Mouse (Mus musculus): ENCODE measurements at regions not wholly inside any gene's neighbourhood (a gene's known extent, or its start where the extent isn't known, plus 50 kb on each side); places are given as distances from the start of the nearest gene placed in this dataset.
A peak's percentile ranks its signal among the peaks of the same experiment; 100 is the strongest.

DNA sequence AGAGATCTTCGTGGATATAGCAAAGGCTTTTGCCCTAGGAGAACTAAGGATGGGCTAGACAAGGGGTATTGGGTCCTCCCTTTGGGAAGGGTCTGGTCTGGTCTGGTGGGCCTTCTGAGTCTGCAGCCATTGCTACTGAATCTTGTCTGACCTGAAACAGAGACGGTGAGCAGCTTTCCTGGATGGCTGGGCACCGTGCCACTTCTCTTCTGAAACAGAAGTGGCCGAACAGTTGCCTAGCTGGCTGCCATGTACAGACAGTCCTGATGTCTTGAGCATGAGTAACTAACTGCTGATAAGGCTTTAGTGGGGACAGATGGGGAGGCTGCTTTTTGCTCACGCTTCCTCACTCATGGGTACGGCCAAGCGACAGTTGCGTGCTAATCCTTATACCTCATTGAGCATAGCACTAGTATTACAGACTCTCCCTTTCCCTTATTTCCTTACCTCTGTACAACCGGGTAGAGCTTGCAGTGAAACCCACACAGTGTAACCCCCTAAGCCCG is 165.3 kb upstream of the Gm9833 start:
- H3K27me3 ChIP-seq (ENCODE audit: insufficient read depth, low read length) = no peaks in the 10 kb centered on the region
- H3K4me1 ChIP-seq (ENCODE audit: insufficient read depth) = no peaks in the 10 kb centered on the region
- H3K4me3 ChIP-seq (ENCODE audit: low read depth, low read length) = no peak overlapping the region
- TF ChIP-seq CTCF (IDR thresholded peaks at IDR 0.05; ENCODE audit: low read depth) = no peak
- H3K27ac ChIP-seq (ENCODE audit: low read depth) = no peak overlapping the region
- ATAC-seq (ENCODE audit: insufficient read depth) (no peak), DNase-seq (no peak)
- no peak overlapping the region for H3K4me2 ChIP-seq
- H3K9ac ChIP-seq = no peak overlapping the region
- H3K36me3 ChIP-seq (ENCODE audit: insufficient read depth) = no peaks in the 10 kb centered on the region
- H3K9me3 ChIP-seq (ENCODE audit: low read depth, low read length) = no peaks in the 10 kb centered on the region
- WGBS = 86% methylated on average over 10 of the region's 10 CpGs

DNA sequence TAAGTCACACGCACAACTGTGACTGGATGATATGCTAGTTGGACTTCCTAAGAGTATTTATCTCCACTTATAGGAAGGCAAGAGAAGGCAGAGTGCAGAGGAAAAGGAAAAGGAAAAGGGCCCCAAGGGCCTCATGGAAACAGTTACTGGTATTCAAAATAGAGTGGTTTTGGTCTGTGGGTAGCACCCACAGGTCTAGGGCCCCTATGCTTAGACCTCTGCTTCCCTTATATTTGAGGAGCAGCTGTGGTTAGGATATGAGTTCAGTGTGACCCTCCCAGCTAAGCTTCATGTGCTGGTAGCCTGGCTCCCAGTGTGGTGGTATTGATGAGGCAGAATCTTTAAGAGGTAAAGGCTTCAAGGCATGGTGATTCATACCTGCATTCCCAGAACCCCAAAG is 163.3 kb upstream of the Gm9833 start:
- ATAC-seq (ENCODE audit: insufficient read depth) (no peak), DNase-seq (no peak)
- no peak for TF ChIP-seq CTCF (IDR thresholded peaks at IDR 0.05; ENCODE audit: low read depth)
- H3K4me3 ChIP-seq (ENCODE audit: low read depth, low read length) = no peak overlapping the region
- no peak overlapping the region for H3K4me2 ChIP-seq
- H3K9ac ChIP-seq = no peak overlapping the region
- no peaks in the 10 kb centered on the region for H3K27me3 ChIP-seq (ENCODE audit: insufficient read depth, low read length)
- 90% methylated on average over 1 of the region's 1 CpGs for WGBS
- no peaks in the 10 kb centered on the region for H3K36me3 ChIP-seq (ENCODE audit: insufficient read depth)
- H3K9me3 ChIP-seq (ENCODE audit: low read depth, low read length) = no peaks in the 10 kb centered on the region
- H3K4me1 ChIP-seq (ENCODE audit: insufficient read depth) = no peaks in the 10 kb centered on the region
- no peak overlapping the region for H3K27ac ChIP-seq (ENCODE audit: low read depth)

DNA sequence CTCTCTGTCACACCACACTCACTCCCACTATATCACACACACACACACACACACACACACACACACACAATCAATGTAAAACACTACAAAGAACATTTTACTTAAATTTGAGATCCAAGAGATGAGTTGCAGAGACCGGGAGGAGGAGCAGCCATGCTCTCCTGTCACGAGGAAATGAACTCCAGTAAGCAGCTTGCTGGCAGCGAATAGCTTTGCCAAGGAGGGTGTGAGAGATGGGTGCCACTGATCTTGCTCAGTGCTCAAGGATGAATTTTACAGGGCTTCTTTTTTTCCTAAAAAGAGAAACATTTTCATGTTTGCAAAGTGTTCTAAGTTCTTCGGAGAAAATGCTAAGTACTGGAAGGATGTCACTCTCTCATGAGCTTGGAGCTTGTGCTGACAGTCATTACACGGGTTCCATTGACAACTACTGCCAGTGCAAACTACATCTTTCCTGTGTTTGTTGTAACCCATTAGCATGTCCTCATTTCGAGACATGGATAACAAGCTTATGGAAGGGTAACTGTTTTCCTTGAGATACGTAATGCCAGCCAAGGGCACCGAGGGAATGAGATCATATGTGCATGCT is 151.0 kb upstream of the Gm9833 start:
- H3K27ac ChIP-seq (ENCODE audit: low read depth) = no peak overlapping the region
- H3K9ac ChIP-seq = no peak overlapping the region
- H3K27me3 ChIP-seq (ENCODE audit: insufficient read depth, low read length) = no peaks in the 10 kb centered on the region
- no peaks in the 10 kb centered on the region for H3K9me3 ChIP-seq (ENCODE audit: low read depth, low read length)
- TF ChIP-seq CTCF (IDR thresholded peaks at IDR 0.05; ENCODE audit: low read depth) = no peak
- WGBS = 63% methylated on average over 8 of the region's 8 CpGs
- DNase-seq (no peak), ATAC-seq (ENCODE audit: insufficient read depth) (no peak)
- no peak overlapping the region for H3K4me2 ChIP-seq
- no peak overlapping the region for H3K4me3 ChIP-seq (ENCODE audit: low read depth, low read length)
- H3K4me1 ChIP-seq (ENCODE audit: insufficient read depth) = no peaks in the 10 kb centered on the region
- H3K36me3 ChIP-seq (ENCODE audit: insufficient read depth) = no peaks in the 10 kb centered on the region

DNA sequence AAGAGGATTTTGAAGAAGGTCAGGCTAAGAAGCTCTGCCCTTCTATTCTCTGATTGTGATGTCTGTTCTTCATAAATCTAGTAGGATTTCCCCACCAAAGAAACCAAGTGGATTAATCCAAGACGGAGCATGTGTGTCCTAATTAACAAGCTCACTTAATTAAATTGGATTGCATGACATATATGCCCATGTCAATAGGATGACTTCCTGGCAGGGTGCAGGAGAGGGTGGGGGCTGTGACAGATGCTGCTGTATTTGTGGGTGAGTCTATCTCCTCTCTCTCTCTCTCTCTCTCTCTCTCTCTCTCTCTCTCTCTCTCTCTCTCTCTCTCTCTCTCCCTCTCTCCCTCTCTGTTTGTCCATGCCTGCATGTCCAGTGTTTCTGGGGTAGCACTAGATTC is 149.3 kb upstream of the Gm9833 start:
- no peak overlapping the region for H3K9ac ChIP-seq
- no peaks in the 10 kb centered on the region for H3K27me3 ChIP-seq (ENCODE audit: insufficient read depth, low read length)
- no peak overlapping the region for H3K27ac ChIP-seq (ENCODE audit: low read depth)
- ATAC-seq (ENCODE audit: insufficient read depth) (no peak), DNase-seq (no peak)
- TF ChIP-seq CTCF (IDR thresholded peaks at IDR 0.05; ENCODE audit: low read depth) = no peak
- 77% methylated on average over 1 of the region's 1 CpGs for WGBS
- H3K36me3 ChIP-seq (ENCODE audit: insufficient read depth) = no peaks in the 10 kb centered on the region
- H3K4me3 ChIP-seq (ENCODE audit: low read depth, low read length) = no peak overlapping the region
- no peak overlapping the region for H3K4me2 ChIP-seq
- H3K9me3 ChIP-seq (ENCODE audit: low read depth, low read length) = no peaks in the 10 kb centered on the region
- no peaks in the 10 kb centered on the region for H3K4me1 ChIP-seq (ENCODE audit: insufficient read depth)

DNA sequence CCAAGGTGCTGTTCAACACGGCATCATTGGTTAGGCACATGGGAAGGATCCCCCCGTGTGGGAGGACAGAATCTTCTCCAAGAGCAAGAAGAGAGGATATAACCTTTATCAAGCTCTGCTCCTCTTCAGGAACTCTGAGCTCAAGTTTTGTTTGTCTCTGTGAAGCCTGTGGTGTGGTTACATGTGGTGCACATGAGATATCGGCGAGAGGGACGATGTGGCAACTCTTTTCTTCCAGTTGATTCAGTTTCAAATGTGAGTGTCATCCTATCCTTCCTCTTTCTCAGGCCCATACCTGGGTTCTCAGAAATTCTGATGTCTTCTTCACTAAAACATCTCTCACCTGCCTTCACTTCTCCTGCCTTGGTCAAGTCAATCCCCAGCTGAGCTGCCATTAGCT is 145.3 kb upstream of the Gm9833 start:
- 85% methylated on average over 5 of the region's 5 CpGs for WGBS
- no peak for DNase-seq

DNA sequence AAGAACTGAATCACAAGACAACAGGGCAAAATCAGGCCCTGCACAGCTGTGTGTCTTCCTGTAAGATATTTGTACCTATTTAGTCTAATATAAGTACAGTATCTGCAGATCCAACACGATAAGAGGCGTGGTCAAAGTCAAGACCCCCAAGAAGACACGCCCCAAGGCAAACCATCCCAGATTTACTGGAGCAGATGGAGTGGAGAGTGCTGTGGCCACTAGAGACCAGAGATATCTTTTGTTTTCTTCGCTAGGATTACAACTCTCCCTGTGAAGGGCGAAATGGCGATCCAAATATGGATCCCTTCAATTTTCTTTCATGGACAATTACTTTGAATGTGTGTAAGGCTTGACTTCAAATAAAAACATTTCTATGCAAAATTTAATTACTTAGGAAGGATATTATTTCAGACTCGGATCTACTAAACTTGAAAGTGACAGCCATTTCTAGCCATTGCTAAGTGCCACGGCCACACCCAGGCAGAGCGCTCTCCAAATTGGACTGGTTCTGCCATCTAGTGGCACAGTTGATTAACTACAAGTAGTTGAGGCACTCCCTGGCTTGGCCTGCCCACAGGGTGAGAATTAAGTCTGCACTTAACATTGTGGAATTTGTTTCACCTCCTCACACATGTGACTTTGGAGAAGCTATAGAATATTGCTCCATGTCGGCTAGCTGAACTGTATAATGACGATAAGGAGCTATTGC is 140.4 kb upstream of the Gm9833 start:
- ATAC-seq (ENCODE audit: insufficient read depth) (peak; percentile 93), DNase-seq (peak; percentile 89)
- Histone ChIP-seq H3K4me1 (ENCODE audit: insufficient read depth) (no peaks in the 10 kb centered on the region), H3K4me2 (0 out of 2 replicates have a peak overlapping the region, but pooled peaks have one; percentile 31), H3K9ac (no peak overlapping the region), H3K36me3 (ENCODE audit: insufficient read depth) (no peaks in the 10 kb centered on the region), H3K4me3 (ENCODE audit: low read depth, low read length) (no peak overlapping the region), H3K9me3 (ENCODE audit: low read depth, low read length) (no peaks in the 10 kb centered on the region), H3K27ac (ENCODE audit: low read depth) (no peak overlapping the region), H3K27me3 (ENCODE audit: insufficient read depth, low read length) (no peaks in the 10 kb centered on the region)
- TF ChIP-seq CTCF (IDR thresholded peaks at IDR 0.05; ENCODE audit: low read depth) = peak; percentile 95
- 45% methylated on average over 11 of the region's 11 CpGs for WGBS

More for the DNA sequence above, 145.3 kb upstream of the Gm9833 start:
- Histone ChIP-seq H3K27ac (ENCODE audit: low read depth) (no peak overlapping the region), H3K4me3 (ENCODE audit: low read depth, low read length) (no peak overlapping the region), H3K4me1 (ENCODE audit: insufficient read depth) (no peaks in the 10 kb centered on the region), H3K4me2 (no peak overlapping the region), H3K9ac (no peak overlapping the region), H3K27me3 (ENCODE audit: insufficient read depth, low read length) (no peaks in the 10 kb centered on the region), H3K36me3 (ENCODE audit: insufficient read depth) (no peaks in the 10 kb centered on the region), H3K9me3 (ENCODE audit: low read depth, low read length) (no peaks in the 10 kb centered on the region)
- no peak for ATAC-seq (ENCODE audit: insufficient read depth)
- no peak for TF ChIP-seq CTCF (IDR thresholded peaks at IDR 0.05; ENCODE audit: low read depth)

- TF ChIP-seq CTCF (IDR thresholded peaks at IDR 0.05; ENCODE audit: low read depth) = no peak
- Histone ChIP-seq H3K27ac (ENCODE audit: low read depth) (no peak overlapping the region), H3K4me3 (ENCODE audit: low read depth, low read length) (no peak overlapping the region), H3K9me3 (ENCODE audit: low read depth, low read length) (no peaks in the 10 kb centered on the region), H3K27me3 (ENCODE audit: insufficient read depth, low read length) (no peaks in the 10 kb centered on the region), H3K4me1 (ENCODE audit: insufficient read depth) (no peaks in the 10 kb centered on the region), H3K9ac (no peak overlapping the region), H3K36me3 (ENCODE audit: insufficient read depth) (no peaks in the 10 kb centered on the region), H3K4me2 (no peak overlapping the region)
- no peak for DNase-seq
- ATAC-seq (ENCODE audit: insufficient read depth) = peak; percentile 71
- WGBS = 56% methylated on average over 7 of the region's 7 CpGs
These were observed 139.8 kb upstream of the Gm9833 start for GRCm38 (mm10) chr3:9948114-9948513.
